Mouse (Mus musculus): ENCODE measurements at regions not wholly inside any gene's neighbourhood (a gene's known extent, or its start where the extent isn't known, plus 50 kb on each side); places are given as distances from the start of the nearest gene placed in this dataset.
A peak's percentile ranks its signal among the peaks of the same experiment; 100 is the strongest.

DNA sequence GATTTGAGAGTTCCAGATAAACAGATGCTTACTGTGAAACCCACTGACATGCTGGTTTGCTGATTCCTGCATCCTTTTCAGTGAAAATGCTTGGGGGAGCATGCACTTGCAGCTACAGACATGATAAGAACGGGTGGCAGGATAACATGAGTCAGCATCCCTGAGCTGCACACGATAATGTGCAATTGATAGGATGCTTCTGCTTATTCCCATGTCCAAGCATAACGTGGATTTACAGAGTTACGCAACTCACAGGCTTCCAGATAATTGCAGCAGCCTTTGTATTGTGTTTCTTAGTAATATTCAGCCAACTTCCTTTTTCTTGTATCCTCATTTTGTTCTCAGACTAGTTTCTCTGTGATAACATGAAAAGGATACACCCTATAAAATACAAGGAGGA, 245.7 kb downstream of the Flrt2 start:
- peak; percentile 72 for ATAC-seq (replicated peaks; ENCODE audit: low read depth, poor library complexity, severe bottlenecking)

GRCm38 (mm10) chr12:95940465-95941012, 248.5 kb downstream of the Flrt2 start:
- peak; percentile 76 for ATAC-seq (replicated peaks; ENCODE audit: low read depth, poor library complexity, severe bottlenecking)

DNA sequence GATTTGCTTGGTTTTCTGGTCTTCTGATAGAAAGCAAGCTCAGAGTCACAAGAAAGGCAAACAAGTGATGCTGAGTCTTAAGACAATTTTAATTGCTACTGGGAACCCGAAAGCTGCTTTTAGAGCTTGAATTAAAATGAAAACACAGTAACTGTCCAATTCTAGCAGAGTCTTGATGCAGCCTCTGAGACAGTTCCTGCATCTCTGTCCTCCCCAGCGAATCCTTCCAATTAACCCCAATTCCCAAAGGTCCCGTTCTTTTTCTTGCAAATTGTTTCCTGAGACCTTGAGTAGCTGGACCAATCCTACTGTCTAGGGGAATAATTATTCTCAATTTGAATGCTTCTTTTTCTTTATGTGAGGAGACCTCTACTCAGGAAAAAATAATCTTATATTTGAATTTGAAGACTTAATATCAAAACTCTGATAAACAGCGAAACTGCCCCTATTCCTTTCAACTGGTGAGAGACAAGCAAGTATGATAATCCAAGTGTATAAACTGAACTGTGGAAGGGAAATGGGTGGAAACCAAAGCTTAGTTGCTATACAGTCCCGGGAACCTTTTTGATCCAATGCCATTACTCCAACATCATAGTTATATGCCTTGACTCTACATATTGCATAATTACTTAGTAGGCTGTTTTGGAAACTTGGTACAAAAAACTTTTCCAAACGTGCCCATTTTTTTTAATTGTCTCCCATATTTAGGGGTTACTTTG, 267.9 kb downstream of the Flrt2 start:
- no peak for ATAC-seq (replicated peaks; ENCODE audit: low read depth, poor library complexity, severe bottlenecking)

GRCm38 (mm10) chr12:95960505-95960871, 268.5 kb downstream of the Flrt2 start:
- ATAC-seq (replicated peaks; ENCODE audit: low read depth, poor library complexity, severe bottlenecking) = no peak

DNA sequence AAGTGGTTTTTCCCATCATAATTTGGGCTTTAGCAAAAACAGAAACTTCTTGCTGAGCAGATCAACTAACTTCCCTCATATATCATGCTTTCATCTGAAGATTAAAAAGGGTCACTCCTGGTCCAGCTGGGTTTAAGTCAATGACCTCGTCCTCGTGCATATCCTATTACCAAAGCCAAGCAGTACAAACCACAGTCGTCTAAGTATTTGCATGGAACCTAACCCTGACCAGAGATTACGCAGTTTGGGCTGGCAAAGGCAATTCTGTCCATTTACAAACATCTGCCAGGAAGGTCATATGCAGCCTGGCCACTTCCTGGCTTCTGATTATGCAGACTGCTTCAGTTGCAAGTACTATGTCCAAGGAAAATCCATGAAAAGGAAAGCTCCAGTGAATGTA, 270.8 kb downstream of the Flrt2 start:
- no peak for ATAC-seq (replicated peaks; ENCODE audit: low read depth, poor library complexity, severe bottlenecking)

- no peak for ATAC-seq (replicated peaks; ENCODE audit: low read depth, poor library complexity, severe bottlenecking)
Observed at GRCm38 (mm10) chr12:95988669-95989288, 296.8 kb downstream of the Flrt2 start.

DNA sequence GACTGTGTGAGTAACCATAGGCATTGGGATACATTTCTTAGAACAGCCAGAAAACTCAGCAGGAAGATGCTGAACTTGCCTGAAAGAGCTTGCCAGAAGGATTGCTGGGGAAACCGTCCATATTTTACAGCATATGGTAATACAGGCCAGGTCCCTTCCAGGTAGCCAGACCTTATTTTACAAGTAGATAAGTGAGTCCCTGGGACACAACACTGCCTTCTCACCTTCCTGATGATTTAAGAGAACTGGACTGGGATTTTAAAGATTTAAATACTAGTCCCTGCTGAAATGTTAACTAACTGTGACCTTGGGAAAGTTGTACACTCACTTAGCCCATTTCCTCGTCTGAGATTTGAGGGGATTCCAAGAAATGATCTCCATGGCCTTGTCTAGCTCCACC, 302.9 kb downstream of the Flrt2 start:
- ATAC-seq (replicated peaks; ENCODE audit: low read depth, poor library complexity, severe bottlenecking) = no peak

GRCm38 (mm10) chr12:96030180-96030579, 338.2 kb downstream of the Flrt2 start:
- ATAC-seq (replicated peaks; ENCODE audit: low read depth, poor library complexity, severe bottlenecking) = peak; percentile 74

DNA sequence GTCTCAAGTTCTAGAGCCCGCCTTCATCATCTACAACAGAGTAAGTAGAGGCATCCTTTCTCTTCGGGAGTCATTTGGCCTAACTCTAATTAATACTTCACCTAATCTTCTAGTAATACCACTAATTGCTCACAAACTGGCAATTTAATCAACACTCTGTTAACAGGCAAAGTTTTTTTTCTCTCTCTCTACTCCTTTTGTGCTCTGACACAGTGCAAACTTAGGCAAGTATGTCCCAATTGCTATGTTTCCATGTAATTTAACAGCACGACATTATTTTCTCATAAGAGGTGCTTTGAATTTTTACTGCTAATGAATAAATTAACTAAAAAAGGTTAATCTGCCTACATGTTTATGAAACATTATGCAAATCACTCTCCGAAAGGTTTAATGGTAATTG, 383.3 kb downstream of the Flrt2 start:
- no peak for ATAC-seq (replicated peaks; ENCODE audit: low read depth, poor library complexity, severe bottlenecking)

- peak; percentile 58; the same call in 1 of the 2 replicates for ATAC-seq (replicated peaks; ENCODE audit: low read depth, poor library complexity, severe bottlenecking)
Observed at GRCm38 (mm10) chr12:96090995-96091394, 399.0 kb downstream of the Flrt2 start.

DNA sequence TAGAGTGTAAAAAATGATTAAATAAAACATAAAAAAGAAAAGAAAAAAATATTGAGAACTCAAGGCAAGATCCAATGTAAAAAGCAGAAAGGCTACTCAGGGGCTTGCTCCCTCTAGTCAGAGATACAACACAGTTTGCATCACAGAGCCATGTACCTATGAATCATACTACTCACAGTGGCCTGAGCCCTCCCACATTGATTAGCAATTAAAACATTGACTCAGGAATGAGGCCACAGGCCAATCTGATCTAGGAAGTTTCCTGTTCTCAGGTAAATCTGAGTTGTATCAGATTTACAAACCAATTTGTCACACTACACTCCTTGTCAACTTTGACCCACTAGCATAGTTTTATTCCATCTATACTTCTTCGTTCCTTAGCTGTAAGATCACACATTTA, 414.2 kb downstream of the Flrt2 start:
- ATAC-seq (replicated peaks; ENCODE audit: low read depth, poor library complexity, severe bottlenecking) = no peak

DNA sequence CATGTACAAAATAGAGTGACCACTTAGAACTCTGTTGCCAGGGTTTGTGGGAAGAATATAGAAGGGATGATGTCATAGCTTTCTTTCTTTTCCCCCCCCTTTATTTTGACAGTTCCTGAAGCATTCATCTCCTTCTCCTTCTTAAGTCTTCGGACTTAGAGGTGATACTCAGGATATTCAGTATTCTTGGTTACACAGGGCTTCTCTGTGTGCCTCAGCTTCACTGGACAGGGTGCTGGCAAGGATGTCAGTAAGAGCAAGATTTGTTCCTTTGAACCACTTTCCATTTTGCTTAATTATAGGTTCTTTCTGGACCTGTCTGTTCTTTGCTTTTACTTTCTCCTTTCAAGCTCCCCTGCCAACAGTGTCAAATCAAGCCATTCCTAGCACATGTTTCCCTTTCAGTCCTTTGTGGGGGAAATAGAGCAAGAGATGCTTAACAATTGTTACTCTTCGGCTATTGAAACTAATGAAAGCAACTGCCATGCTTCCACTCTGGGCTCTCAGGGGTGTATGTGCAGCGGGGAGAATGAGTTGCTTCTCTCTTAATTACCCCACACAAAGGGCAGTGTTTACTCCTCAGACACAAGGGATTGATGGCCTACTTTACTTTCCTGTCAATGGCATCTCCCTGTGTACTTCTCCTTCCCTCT, 422.8 kb downstream of the Flrt2 start:
- no peak for ATAC-seq (replicated peaks; ENCODE audit: low read depth, poor library complexity, severe bottlenecking)

- ATAC-seq (replicated peaks; ENCODE audit: low read depth, poor library complexity, severe bottlenecking) = peak; percentile 50; the same call in 1 of the 2 replicates
Observed at GRCm38 (mm10) chr12:96117553-96117952, 425.5 kb downstream of the Flrt2 start.

DNA sequence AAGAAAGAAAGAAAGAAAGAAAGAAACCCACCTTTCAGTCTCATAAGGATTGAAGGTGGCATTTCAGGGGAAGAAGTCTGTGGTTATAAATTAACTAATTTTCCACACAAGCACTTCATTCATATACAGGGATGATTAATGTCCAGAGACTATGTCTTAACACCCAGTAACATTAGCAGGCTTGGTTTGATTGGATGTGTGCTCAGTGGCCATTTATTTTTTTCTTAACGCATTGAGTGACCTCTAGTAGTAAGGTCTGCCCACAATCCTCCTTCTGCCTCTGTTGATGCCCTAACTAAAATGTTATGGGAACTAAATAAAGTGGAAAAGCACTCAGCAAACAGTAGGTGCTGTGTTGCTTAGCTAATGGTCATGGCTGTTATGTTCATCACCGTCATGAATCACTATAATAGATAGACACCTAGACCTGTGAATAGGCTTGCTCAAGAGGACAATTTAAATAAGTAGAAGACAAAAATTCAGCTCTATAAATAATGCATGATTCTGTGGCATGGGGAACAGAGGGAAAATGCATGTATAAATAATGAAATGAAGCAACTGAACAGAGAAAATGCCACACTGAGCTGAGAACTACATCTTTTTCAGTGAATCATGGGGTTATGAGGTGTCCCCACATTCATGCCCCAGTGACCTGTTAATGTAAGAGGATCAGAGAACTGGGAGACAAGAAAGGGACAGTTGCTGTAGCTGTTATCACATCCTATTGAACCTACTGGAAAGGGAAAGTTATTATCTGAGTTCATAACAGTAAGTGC, 432.3 kb downstream of the Flrt2 start:
- no peak for ATAC-seq (replicated peaks; ENCODE audit: low read depth, poor library complexity, severe bottlenecking)

- ATAC-seq (replicated peaks; ENCODE audit: low read depth, poor library complexity, severe bottlenecking) = no peak
Observed at GRCm38 (mm10) chr12:96129870-96130454, 437.9 kb downstream of the Flrt2 start.

DNA sequence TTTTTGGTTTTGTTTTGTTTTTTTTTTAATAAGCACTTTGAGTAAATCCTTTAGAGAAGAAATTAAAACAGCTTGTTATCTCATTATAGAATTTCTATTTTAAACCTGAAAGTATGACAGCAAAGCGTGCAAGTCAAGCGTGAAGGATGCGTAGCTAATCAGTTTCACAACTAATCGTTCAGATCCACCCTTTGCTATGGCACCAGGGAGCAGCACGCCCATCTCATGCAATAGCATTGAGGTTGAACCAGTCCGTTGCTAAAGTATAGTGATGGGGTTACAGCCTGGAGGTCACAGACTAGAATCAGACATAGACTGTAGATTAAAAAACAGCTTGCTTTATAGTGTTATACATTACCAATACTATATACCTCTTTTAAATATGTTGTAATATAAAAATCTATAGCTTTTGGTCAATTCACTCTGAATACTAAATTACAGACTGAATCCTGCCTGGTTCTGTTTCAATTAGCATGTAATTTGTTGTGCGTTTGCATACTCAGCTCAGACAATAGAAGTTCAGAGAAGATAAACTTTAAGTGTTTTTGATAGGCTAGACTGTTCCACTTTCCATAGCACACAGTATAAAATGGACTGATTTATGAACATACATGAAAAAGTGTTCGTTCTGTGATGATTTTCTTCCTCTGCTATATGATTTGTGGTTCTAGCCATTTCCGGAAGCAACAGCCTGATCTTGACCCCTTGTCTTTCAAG, 438.9 kb downstream of the Flrt2 start:
- ATAC-seq (replicated peaks; ENCODE audit: low read depth, poor library complexity, severe bottlenecking) = no peak

- no peak for ATAC-seq (replicated peaks; ENCODE audit: low read depth, poor library complexity, severe bottlenecking)
Observed at GRCm38 (mm10) chr12:96134136-96134535, 442.1 kb downstream of the Flrt2 start.

GRCm38 (mm10) chr12:96141748-96142147, 449.7 kb downstream of the Flrt2 start:
- ATAC-seq (replicated peaks; ENCODE audit: low read depth, poor library complexity, severe bottlenecking) = no peak

GRCm38 (mm10) chr12:96154095-96154494, 462.1 kb downstream of the Flrt2 start:
- ATAC-seq (replicated peaks; ENCODE audit: low read depth, poor library complexity, severe bottlenecking) = no peak
